Mouse (Mus musculus) intestine, embryonic 14.5 days (tissue): ENCODE measurements at regions not wholly inside any gene's neighbourhood (a gene's known extent, or its start where the extent isn't known, plus 50 kb on each side); places are given as distances from the start of the nearest gene placed in this dataset.

ENCODE experiments used
- ATAC-seq: fragments of 200-750 bp; cut with Nextera tagmentation; replicated peaks from 2 replicates; pipeline ENCODE4 v1.8.0; 2017; ENCODE audit warnings: low read depth, moderate number of reproducible peaks, moderate TSS enrichment, moderate library complexity; ENCODE audit not compliant: low FRiP score, low TSS enrichment
- DNase-seq: peaks from one replicate; pipeline ENCODE4 v3.0.0-alpha.2; 2018; ENCODE audit warnings: low spot score
- H3K27ac ChIP-seq: fragments of 300-500 bp; sonication (generic); 2 replicates; pipeline ENCODE4 v1.5.1; 2014; ENCODE audit warnings: low read depth, mild to moderate bottlenecking, control low read depth
- H3K27me3 ChIP-seq: fragments of 300-500 bp; sonication (generic); replicated peaks from 2 replicates; pipeline ENCODE4 v1.6.1; 2014; ENCODE audit warnings: low read length, control low read depth; ENCODE audit not compliant: control insufficient read depth, insufficient read depth
- H3K36me3 ChIP-seq: fragments of 300-500 bp; sonication (generic); 2 replicates; pipeline ENCODE4 v1.6.1; 2014; ENCODE audit warnings: low read length, control low read depth; ENCODE audit not compliant: control insufficient read depth, insufficient read depth
- H3K4me1 ChIP-seq: fragments of 300-500 bp; sonication (generic); replicated peaks from 2 replicates; pipeline ENCODE4 v1.6.1; 2014; ENCODE audit warnings: low read length, control low read depth, mixed read lengths; ENCODE audit not compliant: control insufficient read depth, insufficient read depth
- H3K4me2 ChIP-seq: fragments of 300-500 bp; sonication (generic); 2 replicates; pipeline ENCODE4 v1.6.1; 2014; ENCODE audit warnings: low read length
- H3K4me3 ChIP-seq: fragments of 300-500 bp; sonication (generic); 2 replicates; pipeline ENCODE4 v1.5.1; 2014; ENCODE audit warnings: low read depth, low read length, control low read depth, mixed read lengths
- H3K9ac ChIP-seq: fragments of 300-500 bp; sonication (generic); 2 replicates; pipeline ENCODE4 v1.6.1; 2014; ENCODE audit warnings: mild to moderate bottlenecking, low read length
- H3K9me3 ChIP-seq: fragments of 300-500 bp; sonication (generic); 2 replicates; pipeline ENCODE4 v1.6.1; 2016; ENCODE audit warnings: low read length, control low read depth; ENCODE audit not compliant: control insufficient read depth
- WGBS: fragments of 180-500 bp; shearing (Covaris S2); extraction: QIAGEN DNeasy Blood & Tissue Kit; methylation state at CpG from one replicate; pipeline ENCODE4 v1.1.7; 2014; 5-methylcytosine and 5-hydroxymethylcytosine counted together

DNA sequence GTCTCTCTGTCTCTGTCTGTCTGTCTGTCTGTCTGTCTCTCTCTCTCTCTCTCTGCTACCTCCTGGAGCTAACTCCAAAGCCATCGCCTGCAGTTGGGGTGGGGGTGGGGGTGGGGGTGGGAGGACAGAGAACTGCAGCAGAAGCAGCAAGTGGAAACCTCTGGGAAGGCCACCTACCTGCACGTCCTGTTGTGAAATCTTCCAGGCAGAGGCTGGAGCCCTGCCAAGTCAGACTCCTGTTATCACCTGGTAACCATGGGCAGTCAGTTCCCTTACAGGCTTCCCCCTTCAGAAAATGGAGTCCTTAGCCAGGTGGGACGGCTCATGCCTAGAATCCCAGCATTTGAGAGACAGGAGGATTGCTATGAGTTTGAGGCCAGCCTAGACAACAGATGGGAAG is 361.8 kb downstream of the Bcor start:
- no peak overlapping the region for H3K4me2 ChIP-seq
- no peak overlapping the region for H3K4me3 ChIP-seq
- H3K9me3 ChIP-seq, result no peaks in the 10 kb centered on the region
- no peak overlapping the region for H3K9ac ChIP-seq
- ATAC-seq (no peak; the same call in 1 of the 2 replicates), DNase-seq (no peak)
- H3K36me3 ChIP-seq, result no peaks in the 10 kb centered on the region
- 0 out of 2 replicates have a peak, but pooled peaks cover 7% of the 10 kb centered on the region for H3K27me3 ChIP-seq
- H3K27ac ChIP-seq, result no peak overlapping the region
- 15% methylated on average over 3 of the region's 3 CpGs for WGBS
- peaks cover 3% of the 10 kb centered on the region; the same call in 1 of the 2 replicates for H3K4me1 ChIP-seq

DNA sequence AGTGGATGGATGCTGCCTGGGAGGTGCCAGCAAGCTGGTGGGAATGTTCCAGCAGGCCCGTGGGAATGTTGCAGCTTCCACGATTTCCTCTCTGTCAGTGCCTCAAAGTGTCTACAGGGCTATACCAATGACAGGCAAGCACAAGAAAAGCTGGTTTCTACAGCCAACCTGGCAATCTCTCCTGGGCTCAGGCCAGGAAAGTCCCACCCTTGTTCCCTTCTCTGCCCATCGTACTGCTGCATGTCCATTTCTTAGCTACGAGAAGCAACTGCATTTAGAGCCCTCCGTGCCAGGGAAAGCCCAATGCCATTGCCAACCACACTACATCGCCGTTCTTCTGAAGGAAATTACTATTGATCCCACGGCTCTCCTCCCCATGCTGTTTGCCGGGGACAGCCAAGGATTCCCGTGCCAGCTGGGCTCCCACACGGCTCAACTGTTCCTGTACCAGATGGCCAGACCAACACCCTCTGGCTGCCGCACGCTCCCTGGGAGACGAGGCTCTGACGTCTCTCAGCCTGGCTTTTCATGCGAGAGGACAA is 359.7 kb downstream of the Bcor start:
- ATAC-seq, result no peak
- no peak for DNase-seq
- H3K9ac ChIP-seq, result no peak overlapping the region
- 0 out of 2 replicates have a peak, but pooled peaks cover 7% of the 10 kb centered on the region for H3K27me3 ChIP-seq
- no peak overlapping the region for H3K4me2 ChIP-seq
- no peak overlapping the region for H3K4me3 ChIP-seq
- 74% methylated on average over 16 of the region's 16 CpGs for WGBS
- no peaks in the 10 kb centered on the region for H3K36me3 ChIP-seq
- H3K9me3 ChIP-seq, result no peaks in the 10 kb centered on the region
- H3K27ac ChIP-seq, result no peak overlapping the region
- peaks cover 3% of the 10 kb centered on the region; the same call in 1 of the 2 replicates for H3K4me1 ChIP-seq

DNA sequence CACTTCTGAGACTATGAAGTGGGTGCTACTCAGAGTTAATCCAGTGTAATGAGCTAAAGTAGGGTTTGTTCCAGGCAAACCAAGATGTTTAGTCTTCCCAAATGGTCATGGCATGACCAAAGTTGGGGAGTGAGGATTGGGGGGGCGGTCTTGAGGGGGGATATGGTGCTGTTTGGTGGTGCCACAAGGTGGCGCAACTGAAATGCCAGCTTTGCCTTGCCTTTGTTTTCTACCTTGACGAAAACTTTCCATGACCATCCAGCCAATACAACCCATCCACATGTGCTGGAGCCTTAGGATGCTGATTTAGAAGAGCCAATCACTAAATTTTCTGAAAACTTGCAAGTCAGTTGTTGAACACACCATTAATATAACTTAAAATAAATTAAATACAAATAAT is 358.9 kb downstream of the Bcor start:
- H3K4me2 ChIP-seq, result no peak overlapping the region
- H3K9me3 ChIP-seq, result no peaks in the 10 kb centered on the region

DNA sequence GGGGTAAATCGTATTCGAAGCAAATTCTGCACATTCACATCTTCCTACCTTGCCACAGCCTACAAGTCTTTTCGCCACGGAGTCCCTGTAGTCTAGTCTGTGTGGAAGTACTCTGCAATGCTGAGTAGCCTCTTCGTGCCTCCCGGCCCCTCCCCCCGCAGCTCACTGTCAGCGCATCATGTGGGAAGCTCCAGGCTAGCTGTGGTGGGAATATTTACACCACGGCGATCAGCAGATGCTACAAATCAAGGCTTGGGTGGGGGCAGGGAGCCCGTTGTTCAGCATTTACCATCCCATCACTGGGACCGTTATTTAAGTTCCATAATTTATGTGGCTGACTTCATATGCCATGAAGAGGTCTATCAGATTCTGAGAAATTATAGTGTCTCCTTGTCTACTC is 358.5 kb downstream of the Bcor start:
- Histone ChIP-seq H3K9me3 (no peaks in the 10 kb centered on the region), H3K9ac (no peak overlapping the region), H3K4me3 (no peak overlapping the region), H3K27ac (no peak overlapping the region), H3K36me3 (no peaks in the 10 kb centered on the region), H3K4me1 (peaks cover 3% of the 10 kb centered on the region; the same call in 1 of the 2 replicates), H3K27me3 (peaks cover 15% of the 10 kb centered on the region), H3K4me2 (no peak overlapping the region)
- no peak for ATAC-seq
- WGBS, result 40% methylated on average over 12 of the region's 12 CpGs
- DNase-seq, result no peak

More for the DNA sequence above, 358.9 kb downstream of the Bcor start:
- no peak overlapping the region for H3K4me3 ChIP-seq
- DNase-seq (no peak), ATAC-seq (no peak)
- peaks cover 11% of the 10 kb centered on the region; the same call in 1 of the 2 replicates for H3K27me3 ChIP-seq
- peaks cover 3% of the 10 kb centered on the region; the same call in 1 of the 2 replicates for H3K4me1 ChIP-seq
- H3K36me3 ChIP-seq, result no peaks in the 10 kb centered on the region
- WGBS, result 53% methylated on average over 3 of the region's 3 CpGs
- no peak overlapping the region for H3K27ac ChIP-seq
- no peak overlapping the region for H3K9ac ChIP-seq

DNA sequence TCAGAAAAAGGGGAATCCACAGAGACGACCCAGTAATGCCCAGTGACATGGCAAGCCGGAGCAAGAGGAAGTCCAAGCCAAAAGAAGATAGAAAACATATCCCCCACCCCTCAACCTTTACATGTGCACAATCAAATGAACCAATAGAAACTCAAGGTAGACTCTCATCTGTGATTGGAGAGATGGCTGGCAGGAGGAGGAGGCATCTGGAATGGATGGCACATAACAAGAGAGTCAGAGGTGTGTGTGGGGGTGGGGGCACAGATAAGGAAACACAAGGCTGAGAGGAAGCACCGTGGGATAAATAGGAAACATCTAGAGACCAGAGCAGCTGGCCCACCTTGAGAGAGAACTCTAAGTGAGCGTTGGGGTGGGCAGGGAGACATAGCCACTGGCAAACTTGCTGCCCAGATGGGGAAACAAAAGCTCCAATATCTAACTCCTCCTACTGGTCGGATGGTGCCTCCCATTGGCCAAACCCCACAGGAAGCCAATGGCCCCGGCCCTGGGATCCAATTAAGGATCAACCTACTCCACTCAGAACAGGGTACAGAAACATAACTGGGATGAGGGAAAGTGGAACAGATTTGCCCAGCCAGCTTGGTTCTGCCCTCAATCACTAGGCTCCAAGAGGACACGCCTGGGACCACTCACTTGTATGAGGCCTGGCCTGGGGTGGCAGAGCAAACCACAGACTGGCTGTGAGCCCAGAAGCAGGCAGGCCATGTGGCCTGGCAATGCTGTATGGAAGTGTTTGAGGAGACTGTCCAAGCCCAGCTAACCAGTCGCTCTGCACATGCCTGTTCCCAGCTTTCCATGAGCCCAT is 357.9 kb downstream of the Bcor start:
- H3K4me3 ChIP-seq, result no peak overlapping the region
- peaks cover 3% of the 10 kb centered on the region; the same call in 1 of the 2 replicates for H3K4me1 ChIP-seq
- ATAC-seq, result no peak
- H3K9me3 ChIP-seq, result no peaks in the 10 kb centered on the region
- H3K36me3 ChIP-seq, result no peaks in the 10 kb centered on the region
- no peak overlapping the region for H3K27ac ChIP-seq
- no peak overlapping the region for H3K4me2 ChIP-seq
- no peak overlapping the region for H3K9ac ChIP-seq
- H3K27me3 ChIP-seq, result peaks cover 20% of the 10 kb centered on the region
- no peak for DNase-seq
- WGBS, result 55% methylated on average over 8 of the region's 8 CpGs

DNA sequence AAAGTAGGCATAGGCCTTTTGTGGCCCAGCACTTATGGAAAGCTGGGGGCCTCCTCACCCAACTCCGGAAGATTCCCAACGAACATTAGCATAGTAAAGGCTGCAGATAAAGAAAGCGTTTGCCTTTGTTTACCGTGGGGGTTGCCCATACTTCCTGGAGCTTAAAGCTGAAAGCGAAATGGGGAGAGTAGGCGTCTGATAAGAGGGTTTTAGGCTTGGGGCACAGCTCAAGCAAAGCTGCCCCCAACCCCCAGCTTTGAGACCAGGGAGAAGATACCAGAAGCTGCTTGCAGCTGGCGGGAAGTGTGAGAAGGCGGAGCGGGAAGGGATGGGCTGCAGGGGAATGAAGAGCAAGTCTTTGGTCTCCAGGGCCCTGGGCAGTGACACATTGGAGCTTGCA is 356.9 kb downstream of the Bcor start:
- ATAC-seq (no peak), DNase-seq (no peak)
- H3K4me2 ChIP-seq, result no peak overlapping the region
- H3K9me3 ChIP-seq, result no peaks in the 10 kb centered on the region
- peaks cover 3% of the 10 kb centered on the region; the same call in 1 of the 2 replicates for H3K4me1 ChIP-seq
- peaks cover 29% of the 10 kb centered on the region for H3K27me3 ChIP-seq
- H3K27ac ChIP-seq, result no peak overlapping the region
- H3K4me3 ChIP-seq, result no peak overlapping the region
- H3K36me3 ChIP-seq, result no peaks in the 10 kb centered on the region
- no peak overlapping the region for H3K9ac ChIP-seq
- 22% methylated on average over 9 of the region's 9 CpGs for WGBS

DNA sequence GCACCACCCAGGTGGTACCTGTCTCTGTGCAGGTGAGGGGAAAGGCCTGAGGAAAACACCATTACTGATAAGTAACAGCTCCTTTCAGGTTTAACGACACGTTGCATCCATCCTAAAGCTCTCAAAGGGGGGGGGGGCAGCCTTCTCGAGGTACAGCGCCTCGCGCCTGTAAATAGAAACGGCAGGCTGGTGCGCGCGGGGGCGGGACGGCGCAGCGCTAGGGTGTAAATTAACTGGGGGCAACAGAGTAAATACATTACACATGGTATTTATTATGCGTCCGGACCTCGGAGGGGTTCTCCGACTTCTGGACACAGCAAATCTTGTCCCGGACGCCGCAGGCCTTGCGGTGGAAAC is 353.3 kb downstream of the Bcor start:
- no peak for DNase-seq
- WGBS, result 8% methylated on average over 21 of the region's 22 CpGs
- Histone ChIP-seq H3K4me1 (no peaks in the 10 kb centered on the region), H3K27ac (peak overlapping the region; percentile 43), H3K9me3 (no peaks in the 10 kb centered on the region), H3K27me3 (peaks cover 30% of the 10 kb centered on the region), H3K36me3 (no peaks in the 10 kb centered on the region), H3K4me2 (peak overlapping the region; percentile 62), H3K4me3 (peak overlapping the region; percentile 38), H3K9ac (peak overlapping the region; percentile 58)
- peak; percentile 20; the same call in 1 of the 2 replicates for ATAC-seq

DNA sequence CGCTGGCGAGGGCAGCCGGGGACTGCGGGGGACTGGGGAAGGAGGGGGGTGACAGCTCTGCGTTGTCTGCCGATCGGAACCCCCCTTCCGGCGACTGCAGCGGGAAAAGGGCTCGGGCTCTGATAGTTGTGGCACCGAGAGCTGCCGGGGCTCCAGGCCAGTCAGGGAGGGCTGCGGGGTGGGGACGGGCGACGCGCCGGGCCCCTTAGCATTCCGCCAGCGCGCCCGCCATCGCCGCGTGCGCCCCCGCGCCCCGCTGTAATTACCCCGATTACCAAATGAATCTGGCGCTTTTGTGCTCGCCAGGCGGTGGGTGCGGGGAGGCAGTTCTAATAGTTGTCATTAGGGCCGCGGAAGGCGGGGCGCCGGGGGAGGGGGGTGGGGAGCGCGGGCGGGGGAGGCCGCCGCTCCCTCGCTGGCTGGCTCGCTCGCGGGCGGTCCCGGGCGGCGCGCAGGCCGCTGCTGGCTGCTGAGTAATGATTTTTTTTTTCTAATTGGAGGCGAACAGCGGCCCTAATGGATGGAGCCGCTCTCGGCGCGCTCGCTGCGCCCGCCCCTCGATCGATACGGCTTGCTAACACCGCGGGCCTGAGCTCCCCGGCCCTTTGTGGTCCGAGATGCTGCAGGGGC is 352.8 kb downstream of the Bcor start:
- H3K9ac ChIP-seq, result peak overlapping the region; percentile 58
- 6% methylated on average over 51 of the region's 71 CpGs for WGBS
- ATAC-seq, result peak; percentile 75; the same call in 1 of the 2 replicates
- no peaks in the 10 kb centered on the region for H3K9me3 ChIP-seq
- peak overlapping the region; percentile 62 for H3K4me2 ChIP-seq
- H3K4me3 ChIP-seq, result peak overlapping the region; percentile 38
- H3K27me3 ChIP-seq, result peaks cover 30% of the 10 kb centered on the region
- H3K4me1 ChIP-seq, result no peaks in the 10 kb centered on the region
- H3K36me3 ChIP-seq, result no peaks in the 10 kb centered on the region
- peak overlapping the region; percentile 43 for H3K27ac ChIP-seq
- peak; percentile 66 for DNase-seq
